Mouse (Mus musculus): ENCODE measurements around the gene Rasal1. TPM values are rescaled to one million over a fixed set of nuclear protein-coding genes. Genes with fewer than 3 reads are reported as not detected.

Rasal1 gene
- polyA plus RNA-seq, 1 experiment from 2014 or later, result 0.49 TPM

DNA sequence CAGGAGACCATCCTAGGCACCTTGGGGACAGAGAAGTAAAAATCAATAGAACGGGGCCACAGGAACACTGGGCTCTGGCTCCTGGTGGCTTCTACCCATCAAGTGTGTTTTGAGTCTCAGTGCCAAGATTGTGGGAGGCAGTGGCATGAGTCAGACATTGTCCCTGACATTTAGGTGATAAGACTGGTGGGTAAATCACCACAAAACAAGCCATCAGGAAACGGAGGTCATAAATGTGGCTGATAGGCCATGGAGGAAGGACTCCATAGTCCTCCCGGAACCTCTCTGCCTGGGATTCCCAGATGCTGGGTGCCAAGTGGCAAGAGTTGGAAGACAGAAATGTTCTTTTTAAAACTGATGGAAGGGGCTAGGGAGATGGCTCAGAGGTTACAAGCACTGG lies 4.4 kb upstream of the Rasal1 start:
- WGBS, result 70% methylated on average over 3 of the region's 3 CpGs
- no peak for ATAC-seq (ENCODE audit: insufficient number of reproducible peaks, low FRiP score, low TSS enrichment, low read depth)

DNA sequence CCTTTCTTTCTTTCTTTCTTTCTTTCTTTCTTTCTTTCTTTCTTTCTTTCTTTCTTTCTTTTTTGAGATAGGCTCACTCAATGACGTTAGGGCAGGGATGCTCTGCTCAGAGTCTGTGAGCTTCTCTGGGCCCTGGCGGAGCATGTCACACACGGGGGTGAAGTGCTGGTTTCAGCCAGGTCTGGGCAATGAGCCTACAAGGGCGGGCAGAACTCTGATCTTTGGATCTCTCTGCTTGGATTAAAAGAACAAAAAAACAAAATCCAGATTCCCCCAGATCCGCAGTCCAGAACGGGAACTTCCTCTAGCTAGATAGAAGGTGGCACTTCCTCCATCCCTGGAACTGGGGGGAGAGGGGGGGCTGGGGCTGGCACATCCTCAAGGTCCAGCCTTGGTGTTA lies 2.8 kb upstream of the Rasal1 start:
- H3K27me3 ChIP-seq, result peaks cover 47% of the 10 kb centered on the region
- no peak for ATAC-seq (ENCODE audit: insufficient number of reproducible peaks, low FRiP score, low TSS enrichment, low read depth)
- no peak overlapping the region for H3K27ac ChIP-seq
- no peak overlapping the region for H3K4me3 ChIP-seq
- H3K36me3 ChIP-seq, result no peaks in the 10 kb centered on the region
- no peak overlapping the region for H3K4me2 ChIP-seq
- H3K4me1 ChIP-seq, result peaks cover 17% of the 10 kb centered on the region
- H3K9me3 ChIP-seq, result no peaks in the 10 kb centered on the region
- no peak overlapping the region for H3K9ac ChIP-seq
- 48% methylated on average over 6 of the region's 6 CpGs for WGBS

More for the DNA sequence above, 4.4 kb upstream of the Rasal1 start:
- Histone ChIP-seq H3K9me3 (no peaks in the 10 kb centered on the region), H3K27ac (no peak overlapping the region), H3K4me1 (peaks cover 13% of the 10 kb centered on the region), H3K27me3 (peaks cover 31% of the 10 kb centered on the region), H3K4me2 (no peak overlapping the region), H3K36me3 (no peaks in the 10 kb centered on the region), H3K4me3 (no peak overlapping the region), H3K9ac (no peak overlapping the region)

DNA sequence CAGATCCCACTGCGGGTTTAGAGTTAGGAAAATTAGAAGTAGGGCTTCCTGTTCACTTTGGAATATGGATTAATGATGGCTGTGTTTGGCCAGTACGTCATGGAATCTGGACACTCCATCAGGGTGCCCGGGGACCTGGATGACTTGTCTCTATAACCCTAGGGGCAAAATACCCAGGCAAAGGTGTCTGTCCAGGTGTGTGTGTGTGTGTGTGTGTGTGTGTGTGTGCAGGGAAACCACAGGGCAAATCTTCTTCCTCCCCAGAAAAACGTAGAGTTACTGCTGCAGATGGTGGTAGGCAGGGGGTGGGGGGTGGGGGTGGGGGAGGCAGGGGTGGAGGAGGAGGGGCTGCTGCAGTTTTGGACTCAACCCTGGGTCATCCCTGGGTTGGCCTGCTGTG lies 1.3 kb upstream of the Rasal1 start:
- peaks cover 56% of the 10 kb centered on the region for H3K27me3 ChIP-seq
- 65% methylated on average over 4 of the region's 4 CpGs for WGBS

DNA sequence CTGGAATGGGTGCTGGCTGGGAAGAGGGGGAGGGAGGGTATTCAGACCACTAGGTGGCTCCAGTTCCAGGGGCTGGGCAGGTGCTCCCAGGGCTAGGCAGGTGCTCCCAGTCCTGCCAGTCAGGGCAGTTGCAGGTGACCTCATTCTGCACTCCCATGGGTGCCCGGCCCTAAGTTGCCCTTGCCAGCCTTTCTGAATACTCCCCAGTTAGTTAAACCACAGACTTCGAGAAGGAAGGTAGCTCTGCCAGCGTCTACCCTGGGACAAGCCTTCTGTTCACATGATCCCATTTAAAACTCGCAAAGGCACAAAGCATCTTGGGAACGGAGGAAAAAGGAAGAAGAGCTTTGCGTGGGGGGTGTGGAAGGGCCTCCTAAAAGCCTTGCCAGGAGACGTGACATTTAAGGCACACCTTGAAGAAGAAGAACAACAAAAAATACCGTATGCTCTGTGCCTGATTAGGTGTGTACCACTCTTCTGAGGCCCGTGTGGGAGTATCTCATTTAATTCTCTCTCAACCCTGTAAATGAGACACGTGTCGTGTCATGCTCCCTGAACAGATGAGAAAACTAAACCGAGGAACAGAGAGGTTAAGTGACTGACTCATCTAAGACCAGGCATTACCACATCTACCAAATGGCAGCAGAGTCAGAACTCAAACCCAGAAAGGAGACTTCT lies 659 bp upstream of the Rasal1 start:
- no peak overlapping the region for H3K27ac ChIP-seq
- no peak for ATAC-seq (ENCODE audit: insufficient number of reproducible peaks, low FRiP score, low TSS enrichment, low read depth)
- no peak overlapping the region for H3K4me3 ChIP-seq
- peaks cover 62% of the 10 kb centered on the region for H3K27me3 ChIP-seq
- H3K4me1 ChIP-seq, result peaks cover 17% of the 10 kb centered on the region
- H3K36me3 ChIP-seq, result no peaks in the 10 kb centered on the region
- no peak overlapping the region for H3K4me2 ChIP-seq
- H3K9me3 ChIP-seq, result no peaks in the 10 kb centered on the region
- 33% methylated on average over 12 of the region's 12 CpGs for WGBS
- H3K9ac ChIP-seq, result no peak overlapping the region

More for the DNA sequence above, 1.3 kb upstream of the Rasal1 start:
- no peak overlapping the region for H3K27ac ChIP-seq
- H3K4me1 ChIP-seq, result peaks cover 17% of the 10 kb centered on the region
- no peaks in the 10 kb centered on the region for H3K9me3 ChIP-seq
- ATAC-seq (ENCODE audit: insufficient number of reproducible peaks, low FRiP score, low TSS enrichment, low read depth), result no peak
- no peak overlapping the region for H3K9ac ChIP-seq
- H3K4me3 ChIP-seq, result no peak overlapping the region
- H3K4me2 ChIP-seq, result no peak overlapping the region
- H3K36me3 ChIP-seq, result no peaks in the 10 kb centered on the region

DNA sequence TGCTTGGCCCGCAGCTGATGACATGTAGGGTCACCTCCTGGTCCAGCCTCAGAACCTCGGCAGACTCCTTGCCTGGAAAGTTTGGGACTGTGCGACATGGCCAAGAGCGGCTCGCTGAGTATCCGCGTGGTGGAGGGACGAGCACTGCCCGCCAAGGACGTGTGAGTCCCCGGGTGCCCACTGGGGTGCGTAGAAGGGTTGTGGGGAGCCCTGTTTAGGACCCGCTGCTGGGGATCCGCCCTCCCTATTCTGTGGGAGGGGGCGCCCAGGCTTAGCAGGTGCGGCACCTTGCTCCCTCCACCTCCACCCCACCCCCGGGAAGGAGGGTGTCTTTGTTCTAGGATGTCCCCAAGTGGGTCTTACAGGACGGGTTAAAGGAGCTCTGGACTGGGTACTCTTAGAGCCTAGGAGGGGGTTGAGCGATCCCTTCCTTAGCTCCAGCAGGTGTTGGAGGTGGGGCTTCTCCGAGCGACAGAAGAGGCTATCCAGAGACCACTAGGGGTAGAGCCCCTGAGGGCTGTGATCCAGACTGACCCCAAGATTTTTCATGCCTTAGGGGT lies 842 bp downstream of the Rasal1 start:
- no peaks in the 10 kb centered on the region for H3K9me3 ChIP-seq
- H3K36me3 ChIP-seq, result no peaks in the 10 kb centered on the region
- peak overlapping the region; percentile 44 for H3K4me2 ChIP-seq
- no peak overlapping the region for H3K27ac ChIP-seq
- peaks cover 66% of the 10 kb centered on the region for H3K27me3 ChIP-seq
- no peak overlapping the region for H3K9ac ChIP-seq
- WGBS, result 4% methylated on average over 21 of the region's 21 CpGs
- H3K4me3 ChIP-seq, result peak overlapping the region; percentile 24
- peak; percentile 21; the same call in 1 of the 2 replicates for ATAC-seq (ENCODE audit: insufficient number of reproducible peaks, low FRiP score, low TSS enrichment, low read depth)
- peaks cover 14% of the 10 kb centered on the region for H3K4me1 ChIP-seq

DNA sequence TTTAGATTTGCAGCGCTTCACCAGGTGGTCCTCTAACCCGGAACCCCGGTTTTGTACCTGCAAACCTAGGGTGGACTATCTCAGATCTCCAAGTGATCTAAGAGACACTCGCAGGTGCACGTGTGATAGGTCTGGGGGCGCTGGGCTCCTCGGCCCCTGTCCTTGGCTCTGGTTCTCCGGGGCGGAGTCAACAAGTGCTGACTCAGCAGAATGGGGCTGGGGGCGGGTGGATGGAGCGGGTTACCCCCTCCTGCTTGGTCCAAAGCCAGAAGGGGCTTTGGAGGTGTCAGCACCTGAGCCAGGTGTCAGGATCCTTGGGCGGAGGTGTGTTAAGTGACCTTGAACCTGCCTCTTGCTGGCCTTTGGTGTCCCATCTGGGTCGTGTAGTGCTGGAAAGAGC lies 1.3 kb downstream of the Rasal1 start:
- Histone ChIP-seq H3K27me3 (peaks cover 66% of the 10 kb centered on the region), H3K9ac (no peak overlapping the region), H3K36me3 (no peaks in the 10 kb centered on the region), H3K27ac (no peak overlapping the region), H3K4me3 (no peak overlapping the region), H3K4me2 (no peak overlapping the region), H3K9me3 (no peaks in the 10 kb centered on the region), H3K4me1 (peaks cover 14% of the 10 kb centered on the region)
- 19% methylated on average over 13 of the region's 13 CpGs for WGBS
- no peak for ATAC-seq (ENCODE audit: insufficient number of reproducible peaks, low FRiP score, low TSS enrichment, low read depth)

DNA sequence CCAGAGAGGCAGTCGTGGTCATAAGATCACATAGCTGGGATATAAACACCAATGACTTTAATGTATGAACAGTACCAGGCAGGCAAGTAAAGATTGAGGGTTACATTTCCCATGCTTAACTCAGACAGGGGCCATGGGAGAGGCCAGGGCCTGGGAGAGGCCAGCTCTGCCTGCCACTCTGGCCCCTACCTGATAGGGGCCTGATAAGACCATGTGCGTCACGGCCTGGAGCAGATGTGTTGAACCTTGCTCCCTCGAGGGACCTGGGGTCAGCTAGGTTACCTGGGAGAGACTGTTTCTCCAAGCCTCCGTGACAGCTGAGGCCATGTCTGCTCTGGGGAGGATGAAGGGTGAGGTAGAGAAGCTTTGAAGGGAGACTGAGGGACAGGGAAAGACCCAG lies 2.6 kb downstream of the Rasal1 start:
- Histone ChIP-seq H3K4me3 (no peak overlapping the region), H3K36me3 (no peaks in the 10 kb centered on the region), H3K27me3 (peaks cover 62% of the 10 kb centered on the region), H3K4me2 (no peak overlapping the region), H3K4me1 (peaks cover 14% of the 10 kb centered on the region), H3K27ac (no peak overlapping the region), H3K9ac (no peak overlapping the region), H3K9me3 (no peaks in the 10 kb centered on the region)
- no peak for ATAC-seq (ENCODE audit: insufficient number of reproducible peaks, low FRiP score, low TSS enrichment, low read depth)
- WGBS, result 65% methylated on average over 5 of the region's 5 CpGs

DNA sequence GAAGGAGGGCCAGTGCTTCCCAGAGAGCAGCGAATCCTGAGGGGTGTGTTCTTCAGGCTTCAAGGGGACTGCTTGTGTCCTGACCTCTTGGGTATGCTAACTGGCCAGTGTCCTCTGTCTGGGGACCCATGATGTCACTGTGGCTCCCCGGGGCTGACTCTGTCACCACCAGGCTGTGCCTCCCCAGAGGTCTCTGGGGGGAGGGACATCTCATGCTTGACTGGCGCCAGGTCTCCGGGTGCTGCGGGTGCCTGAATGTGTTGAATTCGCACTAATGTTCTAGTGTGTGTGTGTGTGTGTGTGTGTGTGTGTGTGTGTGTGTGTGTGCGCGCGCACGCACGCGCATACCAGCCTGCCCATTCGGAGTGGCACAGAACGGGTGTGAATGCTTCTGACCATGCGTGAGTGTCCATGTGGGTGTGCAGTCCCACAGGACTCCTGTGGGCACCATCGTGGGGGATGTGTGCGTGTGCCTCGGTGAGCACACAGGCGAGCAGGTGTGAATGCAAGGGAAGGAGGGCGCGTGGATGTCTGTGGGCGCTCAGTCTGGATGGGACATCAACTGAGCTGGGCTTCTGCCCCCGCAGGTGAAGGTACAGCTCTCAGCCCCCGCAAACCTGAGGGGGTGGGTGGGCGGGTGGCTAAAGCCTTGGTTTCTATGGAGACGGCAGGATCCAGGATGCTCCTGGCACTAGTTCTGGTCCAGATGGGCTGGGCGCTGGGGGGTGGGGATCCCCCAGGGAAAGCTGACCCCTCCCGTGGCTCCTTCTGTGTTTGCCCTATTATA lies 4.5 kb downstream of the Rasal1 start:
- Histone ChIP-seq H3K4me3 (no peak overlapping the region), H3K27me3 (peaks cover 46% of the 10 kb centered on the region), H3K4me1 (peaks cover 12% of the 10 kb centered on the region), H3K27ac (no peak overlapping the region), H3K36me3 (no peaks in the 10 kb centered on the region), H3K9ac (no peak overlapping the region), H3K9me3 (no peaks in the 10 kb centered on the region), H3K4me2 (no peak overlapping the region)
- ATAC-seq (ENCODE audit: insufficient number of reproducible peaks, low FRiP score, low TSS enrichment, low read depth), result no peak
- WGBS, result 79% methylated on average over 28 of the region's 28 CpGs

DNA sequence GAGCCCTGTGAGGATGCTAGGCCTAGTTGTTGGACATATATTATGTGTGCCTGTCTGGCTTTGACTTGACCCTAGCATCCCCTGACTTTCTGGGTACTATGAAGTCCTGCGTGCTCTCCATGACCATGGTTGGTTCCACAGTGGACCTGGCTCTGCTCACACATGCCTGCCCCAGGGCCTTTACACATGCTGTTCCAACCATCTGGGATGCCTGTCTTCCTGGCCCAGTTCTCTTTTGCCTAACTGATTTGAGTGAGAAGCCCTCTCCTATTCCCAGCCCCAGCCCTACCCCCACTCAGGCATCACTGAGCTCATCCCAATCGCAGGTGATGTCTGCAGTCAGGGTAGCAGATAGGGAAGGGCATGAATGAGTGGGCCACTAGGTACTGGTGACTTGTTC lies 5.3 kb downstream of the Rasal1 start:
- Histone ChIP-seq H3K4me3 (no peak overlapping the region), H3K36me3 (no peaks in the 10 kb centered on the region), H3K4me2 (no peak overlapping the region), H3K27ac (no peak overlapping the region), H3K4me1 (peaks cover 8% of the 10 kb centered on the region), H3K9ac (no peak overlapping the region), H3K9me3 (no peaks in the 10 kb centered on the region), H3K27me3 (peaks cover 38% of the 10 kb centered on the region)
- no peak for ATAC-seq (ENCODE audit: insufficient number of reproducible peaks, low FRiP score, low TSS enrichment, low read depth)
- WGBS, result 88% methylated on average over 2 of the region's 2 CpGs

DNA sequence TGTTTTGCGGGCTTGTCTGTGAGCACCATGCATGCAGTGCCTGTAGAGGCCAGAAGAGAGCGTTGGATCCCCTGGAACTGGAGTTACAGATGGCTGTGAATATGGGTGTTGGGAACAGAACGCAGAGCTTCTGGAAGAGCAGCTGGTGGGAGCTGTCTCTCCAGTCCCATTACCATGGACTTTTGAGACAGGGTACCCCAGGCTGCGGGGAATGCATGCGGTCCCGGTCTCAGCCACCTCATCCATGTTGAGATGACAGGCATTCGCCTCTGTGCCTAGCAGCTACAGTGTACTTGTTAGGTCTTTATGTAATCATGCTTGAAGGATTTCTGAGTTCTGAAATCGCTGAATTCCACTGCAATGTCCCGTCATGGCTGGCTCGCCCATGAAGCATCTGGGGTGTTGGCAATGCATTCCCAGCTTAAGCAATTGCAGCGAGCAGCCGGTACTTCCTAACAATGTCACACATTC lies 7.7 kb downstream of the Rasal1 start:
- WGBS, result 84% methylated on average over 12 of the region's 12 CpGs
- ATAC-seq (ENCODE audit: insufficient number of reproducible peaks, low FRiP score, low TSS enrichment, low read depth), result no peak
- no peaks in the 10 kb centered on the region for H3K9me3 ChIP-seq
- H3K27me3 ChIP-seq, result peaks cover 22% of the 10 kb centered on the region
- H3K4me3 ChIP-seq, result no peak overlapping the region
- no peak overlapping the region for H3K27ac ChIP-seq
- no peak overlapping the region for H3K9ac ChIP-seq
- no peaks in the 10 kb centered on the region for H3K4me1 ChIP-seq
- no peak overlapping the region for H3K4me2 ChIP-seq
- H3K36me3 ChIP-seq, result no peaks in the 10 kb centered on the region

DNA sequence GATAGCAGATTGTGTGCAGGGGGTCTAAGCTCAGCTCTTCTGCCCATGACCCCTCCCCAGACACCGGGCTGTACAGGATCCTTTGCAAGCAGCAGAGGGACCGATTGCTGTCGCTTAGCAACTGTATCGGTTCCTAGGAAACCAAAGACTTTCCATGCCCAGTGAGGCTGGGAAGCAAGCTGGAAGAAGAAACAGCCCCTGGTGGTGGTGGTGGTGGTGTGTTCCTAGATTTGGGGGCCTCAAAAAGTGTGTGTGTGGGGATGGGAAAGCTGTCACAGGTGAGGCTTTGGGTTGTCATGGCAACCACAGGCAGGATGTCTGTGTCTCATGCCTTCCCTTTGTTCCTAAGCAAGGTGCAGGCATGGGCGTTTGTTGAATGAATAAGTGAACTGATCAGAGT lies 12.2 kb downstream of the Rasal1 start:
- H3K9ac ChIP-seq, result no peak overlapping the region
- no peak overlapping the region for H3K4me3 ChIP-seq
- peaks cover 14% of the 10 kb centered on the region; the same call in 1 of the 2 replicates for H3K27me3 ChIP-seq
- no peak overlapping the region for H3K4me2 ChIP-seq
- WGBS, result 65% methylated on average over 5 of the region's 5 CpGs
- H3K36me3 ChIP-seq, result no peaks in the 10 kb centered on the region
- no peaks in the 10 kb centered on the region for H3K4me1 ChIP-seq
- H3K27ac ChIP-seq, result no peak overlapping the region
- no peak for ATAC-seq (ENCODE audit: insufficient number of reproducible peaks, low FRiP score, low TSS enrichment, low read depth)
- no peaks in the 10 kb centered on the region for H3K9me3 ChIP-seq

DNA sequence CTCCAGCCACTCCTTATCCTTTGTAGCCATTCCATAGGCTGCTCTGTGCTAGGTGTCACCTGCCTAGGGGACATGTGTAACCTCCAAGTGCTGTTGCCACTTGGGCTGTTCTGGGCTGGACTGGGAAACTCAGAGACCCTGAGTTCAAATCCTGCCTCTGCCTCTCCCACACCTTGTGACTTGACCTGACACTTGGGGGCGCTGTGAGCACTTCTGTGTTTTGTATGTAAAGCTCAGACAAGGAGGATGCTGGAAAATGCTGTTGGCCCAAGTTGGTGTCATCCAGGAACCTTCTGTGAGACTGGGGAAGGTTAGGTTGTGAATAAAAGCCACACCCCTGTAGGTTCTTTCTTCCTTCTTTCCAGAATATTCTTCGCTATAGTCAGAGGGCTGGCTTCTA lies 16.3 kb downstream of the Rasal1 start:
- 57% methylated on average over 2 of the region's 2 CpGs for WGBS
- Histone ChIP-seq H3K4me1 (peaks cover 2% of the 10 kb centered on the region; the same call in 1 of the 2 replicates), H3K4me2 (no peak overlapping the region), H3K4me3 (no peak overlapping the region), H3K36me3 (no peaks in the 10 kb centered on the region), H3K27ac (no peak overlapping the region), H3K9me3 (no peaks in the 10 kb centered on the region), H3K27me3 (peaks cover 23% of the 10 kb centered on the region), H3K9ac (no peak overlapping the region)
- no peak for ATAC-seq (ENCODE audit: insufficient number of reproducible peaks, low FRiP score, low TSS enrichment, low read depth)

Data from limb, embryonic 15.5 days (tissue).